Mouse (Mus musculus) hindlimb bud, embryonic 11.5 days (tissue): ENCODE results near the gene Pla2g2d.

Source experiments
- DNase-seq: peaks from one replicate; pipeline ENCODE4 v3.0.0-alpha.2; 2012; ENCODE audit warnings: low read depth, low spot score; ENCODE audit errors: extremely low spot score

Gene Pla2g2d

DNA sequence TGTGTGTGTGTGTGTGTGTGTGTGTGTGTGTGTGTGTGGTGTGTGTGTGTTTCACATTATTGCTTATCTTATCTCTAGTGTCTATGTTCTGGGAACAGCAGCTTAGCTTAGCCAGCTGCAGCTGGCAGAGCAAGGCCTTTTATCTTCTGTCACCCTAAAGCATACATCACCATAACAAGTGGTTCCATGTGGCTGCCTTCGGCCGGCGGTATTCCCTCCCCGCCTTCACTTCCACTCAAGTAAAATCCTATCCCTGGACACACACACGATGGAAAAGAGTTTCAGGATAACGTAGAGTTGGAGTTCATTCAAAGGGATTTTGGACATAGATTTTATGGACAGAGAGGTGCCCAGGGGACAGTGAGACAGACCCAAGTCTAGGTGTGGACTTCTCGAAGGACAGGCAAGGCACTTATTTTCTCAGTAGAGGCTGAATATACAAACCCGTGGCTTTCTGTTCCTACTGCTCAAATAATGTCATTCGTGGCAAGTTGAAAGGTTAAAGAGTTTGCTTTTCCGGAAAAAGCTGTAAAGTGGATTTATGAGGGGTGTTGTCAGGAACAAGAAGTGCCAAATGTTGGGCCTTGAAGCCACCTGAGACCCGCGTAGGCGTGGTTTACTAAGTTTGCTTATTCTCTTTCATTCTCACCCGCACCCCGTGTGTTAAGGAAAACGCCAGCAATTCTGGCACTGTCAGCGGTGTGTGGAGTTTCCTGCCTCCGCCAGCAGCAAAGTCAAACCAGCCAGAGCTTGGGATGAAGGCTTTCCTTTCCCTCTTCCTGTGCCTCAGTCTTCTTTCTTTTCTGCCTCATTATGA lies 50.4 kb downstream of the Pla2g2d start:
- DNase-seq: no peak

DNA sequence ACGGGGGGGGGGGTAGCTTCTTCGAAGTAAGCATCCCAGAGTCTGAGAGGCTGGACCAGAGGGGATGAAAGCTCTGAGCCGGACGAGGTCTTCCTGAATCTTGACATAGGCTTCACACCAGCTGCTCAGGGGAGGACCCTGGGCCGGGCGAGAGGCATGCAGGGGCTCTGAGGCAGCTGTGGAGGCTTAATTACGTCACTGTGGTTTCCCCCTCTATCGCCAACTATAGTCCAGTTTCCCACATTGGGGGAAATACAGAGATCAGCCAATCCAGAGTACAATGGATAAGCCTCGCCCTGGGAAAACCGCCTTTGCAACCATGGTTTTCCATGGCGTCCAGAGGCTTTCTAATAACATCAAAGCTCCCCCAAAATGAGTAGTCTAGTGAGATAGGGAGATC lies 51.6 kb downstream of the Pla2g2d start:
- DNase-seq: no peak
